Mouse (Mus musculus) G1E-ER4 (cell line): ENCODE measurements around the gene Gm10972. TPM values are rescaled to one million over a fixed set of nuclear protein-coding genes. Genes with fewer than 3 reads are reported as not detected.
"Not testable (repeated sequence)": the region's sequence is repeated elsewhere in the genome, so short reads cannot be mapped to it uniquely, and the experiment has no call there.

ENCODE experiments used
- GATA1 ChIP-seq: IDR thresholded peaks from one replicate; pipeline ENCODE4 v1.8.0; 2012; ENCODE audit warnings: low read length, inconsistent platforms
- polyA plus RNA-seq: library from polyadenylated mRNA; stranded (reverse); fragments of >175 nt; gene quantifications from 2 replicates; pipeline ENCODE4 v1.2.3, GENCODE M21; 2012

Gene Gm10972
- not detected in 2 replicates for polyA plus RNA-seq

- TF ChIP-seq GATA1, result not testable (repeated sequence)
These were observed at the start of gene Gm10972 for GRCm38 (mm10) chr3:94642495-94643162. Gene Gm10972, plus strand, starts transcription at chr3:94643112.

- no peak for TF ChIP-seq GATA1
These were observed 47.0 kb upstream of the Gm10972 start for GRCm38 (mm10) chr3:94595871-94596287.

GRCm38 (mm10) chr3:94597224-94597779 lies 45.6 kb upstream of the Gm10972 start:
- no peak for TF ChIP-seq GATA1

GRCm38 (mm10) chr3:94601959-94602358 lies 41.0 kb upstream of the Gm10972 start:
- TF ChIP-seq GATA1, result no peak

- no peak for TF ChIP-seq GATA1
These were observed 33.3 kb upstream of the Gm10972 start for GRCm38 (mm10) chr3:94609621-94610020.

DNA sequence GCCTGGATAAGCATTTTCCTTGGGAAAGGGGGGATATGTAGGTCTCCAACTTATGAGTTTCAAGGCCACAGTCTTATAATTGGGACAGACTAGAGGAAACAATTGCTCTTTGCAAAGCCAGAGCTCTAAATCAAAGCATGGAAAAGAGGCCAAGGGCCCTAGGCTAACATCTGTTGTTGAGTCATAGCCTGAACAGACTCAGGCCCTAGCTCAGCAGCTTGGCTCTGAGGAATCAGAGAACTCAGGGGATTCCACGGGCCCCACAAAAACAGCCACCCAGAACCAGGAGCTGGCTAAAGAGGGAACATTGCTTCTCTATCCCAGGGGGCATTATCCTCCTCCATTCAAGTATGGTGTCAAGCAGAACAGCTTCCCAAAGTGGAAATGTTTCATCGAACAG lies 32.3 kb upstream of the Gm10972 start:
- no peak for TF ChIP-seq GATA1

- TF ChIP-seq GATA1, result no peak
These were observed 31.6 kb upstream of the Gm10972 start for GRCm38 (mm10) chr3:94611343-94611742.

- TF ChIP-seq GATA1, result no peak
These were observed 31.1 kb upstream of the Gm10972 start for GRCm38 (mm10) chr3:94611834-94612233.

DNA sequence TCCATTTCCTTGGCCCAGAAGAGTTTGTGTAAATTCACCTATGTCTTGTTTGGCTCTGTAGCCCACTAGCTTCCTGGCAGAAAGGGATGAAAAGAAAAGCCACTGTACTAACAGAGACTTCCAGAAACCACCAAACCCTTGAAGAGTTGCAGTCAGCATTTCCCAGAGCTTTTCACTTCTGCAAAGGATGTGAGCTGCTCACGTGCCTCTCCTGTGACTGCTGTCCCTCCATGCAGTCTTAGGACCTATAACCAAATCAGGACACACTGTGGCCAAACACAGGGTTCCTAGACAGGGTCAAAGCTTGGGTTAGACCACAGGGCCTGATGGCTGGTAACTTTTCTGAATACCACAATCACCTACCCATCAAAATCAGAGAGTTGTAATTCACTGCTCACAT lies 30.6 kb upstream of the Gm10972 start:
- no peak for TF ChIP-seq GATA1

DNA sequence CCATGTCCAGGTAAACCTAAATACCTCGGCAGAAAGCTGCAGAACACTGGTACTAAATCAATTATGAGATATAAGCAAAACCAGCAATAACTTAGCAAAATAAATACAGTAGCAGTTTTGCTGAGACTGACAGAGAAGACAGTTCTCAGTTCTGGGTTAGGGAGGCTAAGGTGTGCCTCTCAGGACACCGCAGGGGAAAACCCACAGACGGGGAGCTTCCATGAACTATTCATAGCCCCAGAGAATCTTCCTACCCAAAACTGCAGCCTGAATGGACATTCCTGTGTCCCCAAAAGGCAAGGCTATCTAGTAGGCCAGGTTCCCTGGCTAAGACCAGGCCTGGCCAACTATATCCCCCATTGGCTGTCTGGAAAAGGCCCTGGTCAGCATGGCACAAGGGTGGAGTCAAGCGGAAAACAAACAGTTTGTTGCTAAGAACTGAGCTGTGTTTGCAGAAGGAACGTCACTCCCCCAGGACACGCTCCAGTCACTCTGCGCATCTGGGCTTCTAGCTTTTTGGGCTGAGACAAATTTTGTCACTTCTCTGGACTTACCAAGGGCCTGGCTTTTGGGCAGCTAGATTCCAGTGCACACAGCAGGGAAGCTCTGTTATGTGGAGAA lies 29.5 kb upstream of the Gm10972 start:
- TF ChIP-seq GATA1, result no peak

GRCm38 (mm10) chr3:94616717-94617116 lies 26.2 kb upstream of the Gm10972 start:
- TF ChIP-seq GATA1, result no peak

- no peak for TF ChIP-seq GATA1
These were observed 21.0 kb upstream of the Gm10972 start for GRCm38 (mm10) chr3:94621740-94622507.

GRCm38 (mm10) chr3:94622550-94622949 lies 20.4 kb upstream of the Gm10972 start:
- TF ChIP-seq GATA1, result no peak

DNA sequence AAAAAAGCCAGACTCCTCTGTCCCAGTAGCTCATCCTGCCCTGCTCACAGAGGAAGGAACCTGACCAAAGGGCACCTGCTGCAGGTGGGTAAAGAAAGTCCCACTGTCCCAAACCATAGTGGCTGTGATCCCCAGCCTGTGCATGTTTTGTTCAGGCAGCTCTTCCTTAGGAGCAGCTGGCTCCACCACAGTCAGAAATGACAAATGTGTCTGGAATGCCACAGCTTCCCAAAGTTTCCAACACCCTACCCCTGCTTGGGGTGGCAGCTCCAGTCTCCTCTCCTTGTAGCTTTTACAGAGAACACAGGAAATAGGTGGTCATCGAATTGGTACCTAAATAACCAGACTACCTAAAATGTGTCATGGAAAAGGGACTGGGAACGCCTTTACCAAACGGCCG lies 18.6 kb upstream of the Gm10972 start:
- TF ChIP-seq GATA1, result no peak

DNA sequence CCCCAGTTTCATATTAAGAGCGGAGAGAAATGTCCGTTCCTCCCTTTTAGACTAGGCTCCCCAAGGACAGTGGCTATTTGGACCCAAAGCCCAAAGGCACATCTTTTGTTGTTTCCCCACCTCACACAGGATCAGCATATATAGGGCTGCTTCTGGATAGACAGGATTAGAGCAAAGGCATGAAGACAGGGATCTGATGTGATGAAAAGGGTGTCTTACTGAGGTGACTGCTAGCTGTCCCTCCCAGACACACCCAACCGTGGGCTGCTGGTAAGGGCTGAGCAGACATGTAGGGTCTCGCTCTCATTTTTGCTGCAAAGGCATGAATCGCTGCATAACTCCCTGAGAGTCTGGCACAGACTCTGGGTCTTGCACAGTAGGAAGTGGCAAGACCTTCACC lies 14.2 kb upstream of the Gm10972 start:
- no peak for TF ChIP-seq GATA1

DNA sequence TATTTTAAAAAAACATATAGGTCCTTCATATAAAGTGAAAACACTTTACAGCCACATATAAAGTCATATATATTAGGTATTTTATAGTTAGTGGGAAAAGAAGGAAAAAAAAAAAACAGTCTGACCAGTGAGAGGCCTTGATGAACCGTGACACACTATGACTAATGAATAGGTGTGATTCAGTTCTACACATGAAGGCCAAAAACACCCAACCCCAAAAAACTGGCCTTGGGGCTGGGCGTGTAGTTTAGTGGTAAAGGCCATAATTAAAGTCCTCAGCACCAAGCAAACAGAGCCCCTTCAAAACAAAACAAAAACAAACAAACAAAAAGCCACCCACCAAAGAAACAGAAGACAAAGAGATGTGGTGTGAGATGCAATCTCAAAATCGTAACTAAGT lies 13.0 kb upstream of the Gm10972 start:
- no peak for TF ChIP-seq GATA1
